Mouse (Mus musculus) lung, adult 2 months (tissue): ENCODE results near the gene Lrrtm3.

Source experiments
- CTCF ChIP-seq: fragments of 200-500 bp; IDR thresholded peaks from 2 replicates; pipeline ENCODE4 v1.5.1; 2011; ENCODE audit warnings: mild to moderate bottlenecking, low read length, control low read depth; ENCODE audit not compliant: insufficient read depth
- POLR2A ChIP-seq: fragments of 200-500 bp; IDR thresholded peaks from 2 replicates; pipeline ENCODE4 v1.6.1; 2011; ENCODE audit warnings: low read depth, mild to moderate bottlenecking, control low read depth, low read length, borderline replicate concordance; ENCODE audit errors: extremely low read depth

GRCm38 (mm10) chr10:63954308-63954930 is 135.7 kb downstream of the Lrrtm3 start:
- TF ChIP-seq CTCF (no peak), POLR2A (no peak)
